11 mouse cellular contexts compared by ENCODE assay signal in the genomic region with DNA sequence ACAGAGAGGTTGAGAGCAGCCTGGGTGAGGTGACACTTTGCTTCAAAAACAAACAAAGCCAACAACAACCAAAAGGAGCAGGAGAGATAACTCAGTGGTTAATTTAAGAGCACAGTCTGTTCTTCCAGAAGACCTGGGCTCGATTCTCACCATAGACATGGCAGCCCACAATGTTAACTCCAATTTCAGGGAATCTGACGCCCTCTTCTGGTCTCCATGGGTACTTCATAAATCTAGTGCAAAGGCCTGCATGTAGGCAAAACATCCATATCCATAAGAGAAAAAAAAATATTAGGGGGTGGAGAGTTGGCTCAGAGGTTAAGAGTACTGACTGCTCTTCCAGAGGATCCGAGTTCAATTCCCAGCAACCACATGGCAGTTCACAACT. TPM values are rescaled to one million over a fixed set of nuclear protein-coding genes. Genes with fewer than 3 reads are reported as not detected.
DNase-seq lines count a peak whose midpoint lies in the region; ATAC-seq and TF ChIP-seq lines count a peak whose summit lies in the region.
"Had no signal": no experiment of that assay in that cellular context is flagged by ENCODE, and none has a peak within 500 bp of the region (broad histone marks: within the 10 kb centered on the region; RNA-seq: fewer than 3 reads in every experiment).

No protein-coding gene starts in this region.

- H3K36me3 ChIP-seq in lung, embryonic 14.5 days (ENCODE audit: insufficient read depth) = 0 out of 2 replicates have a peak, but pooled peaks cover 3% of the 10 kb centered on the region
- H3K36me3 ChIP-seq: heart, embryonic 13.5 days had no signal

- peak overlapping the region; percentile 66 for H3K27ac ChIP-seq in gastrocnemius, adult 2 months
- no peak overlapping the region for H3K27ac ChIP-seq in lung, embryonic 14.5 days (ENCODE audit: low read depth)
- H3K27ac ChIP-seq: heart, embryonic 13.5 days; limb, embryonic 15.5 days had no signal

- intact Hi-C loops in gastrocnemius, adult 2 months (cut with DNase I) = no loop called here

- H3K27me3 ChIP-seq in lung, embryonic 14.5 days (ENCODE audit: insufficient read depth, low read length) = no peaks in the 10 kb centered on the region
- H3K27me3 ChIP-seq: heart, embryonic 13.5 days; limb, embryonic 15.5 days had no signal

- ATAC-seq in lung, embryonic 14.5 days (ENCODE audit: insufficient read depth) = no peak

- no peak for DNase-seq in gastrocnemius, adult 2 months
- no peak for DNase-seq in gastrocnemius, postnatal 10 days
- DNase-seq in lung, embryonic 14.5 days = peak; percentile 47
- DNase-seq in lung, postnatal 4 days = no peak
- DNase-seq in MN1 (ENCODE audit: low spot score) = peak; percentile 61
- DNase-seq in naive thymus-derived CD4-positive, alpha-beta T cell, adult 2 months (ENCODE audit: low read depth) = peak; percentile 47
- DNase-seq in c-Kit-positive CD71-positive TER-119-positive erythroid progenitor cells, embryonic 14.5 days (ENCODE audit: low spot score) = no peak
- DNase-seq in layer of hippocampus, postnatal 10 days (ENCODE audit: low spot score in 2 of 2) = no peak

- TF ChIP-seq CTCF in gastrocnemius, adult 2 months (IDR thresholded peaks at IDR 0.05) = peak; percentile 44
- peak; percentile 33; the same call in 1 of the 2 replicates for TF ChIP-seq CTCF in lung, embryonic 14.5 days (IDR thresholded peaks at IDR 0.05; ENCODE audit: low read depth)

- H3K4me3 ChIP-seq in gastrocnemius, adult 2 months = no peak overlapping the region
- H3K4me3 ChIP-seq in lung, embryonic 14.5 days (ENCODE audit: low read depth, low read length) = no peak overlapping the region
- H3K4me3 ChIP-seq: heart, embryonic 13.5 days; limb, embryonic 15.5 days had no signal

- H3K4me2 ChIP-seq in lung, embryonic 14.5 days = no peak overlapping the region
- H3K4me2 ChIP-seq: heart, embryonic 13.5 days; limb, embryonic 15.5 days had no signal

- peaks cover 15% of the 10 kb centered on the region for H3K4me1 ChIP-seq in lung, embryonic 14.5 days (ENCODE audit: insufficient read depth)

- 46% methylated on average over 3 of the region's 3 CpGs for WGBS in lung, embryonic 14.5 days

- H3K9ac ChIP-seq in lung, embryonic 14.5 days = no peak overlapping the region
- H3K9ac ChIP-seq: heart, embryonic 13.5 days; limb, embryonic 15.5 days had no signal

- H3K9me3 ChIP-seq in lung, embryonic 14.5 days (ENCODE audit: low read depth, low read length) = no peaks in the 10 kb centered on the region
- H3K9me3 ChIP-seq: heart, embryonic 13.5 days; limb, embryonic 15.5 days had no signal

RNA-seq across cellular contexts. Expression of gene Clip2, which starts 7.0 kb away (rescaled TPM):
- total RNA-seq in gastrocnemius, adult 2 months (2021) = 1 to 10 TPM; 3.0 to 4.2 TPM
- 10 to 100 TPM; 10.1 to 12.8 TPM for total RNA-seq in gastrocnemius, postnatal 10 days (2021)
- 5.8 and 6.6 TPM in 2 replicates for polyA plus RNA-seq in lung, embryonic 14.5 days (2014; fragmentation: Nextera tagmentation; extraction: Ambion mirVana)
- total RNA-seq in layer of hippocampus, postnatal 10 days (2021) = 100 to 1,000 TPM; 124 to 133 TPM

RNA-seq across cellular contexts. Expression of gene Syna, which starts 14.7 kb away (rescaled TPM):
- not detected for total RNA-seq in gastrocnemius, adult 2 months (2021)
- total RNA-seq in gastrocnemius, postnatal 10 days (2021) = under 1 TPM; 0.14 to 0.16 TPM
- not detected in 2 replicates for polyA plus RNA-seq in lung, embryonic 14.5 days (2014; fragmentation: Nextera tagmentation; extraction: Ambion mirVana)
- total RNA-seq in layer of hippocampus, postnatal 10 days (2021) = 1 to 10 TPM; 3.1 to 5.1 TPM
- total RNA-seq: adrenal gland, postnatal 10 days had no signal
- polyA plus RNA-seq: heart, embryonic 13.5 days had no signal

RNA-seq across cellular contexts. Expression of gene Rfc2, which starts 35.9 kb away (rescaled TPM):
- total RNA-seq in gastrocnemius, adult 2 months (2021) = 10 to 100 TPM; 18.3 to 19.8 TPM
- 10 to 100 TPM; 18.8 to 25.7 TPM for total RNA-seq in gastrocnemius, postnatal 10 days (2021)
- 324 and 338 TPM in 2 replicates for polyA plus RNA-seq in lung, embryonic 14.5 days (2014; fragmentation: Nextera tagmentation; extraction: Ambion mirVana)
- 10 to 100 TPM; 63.0 to 65.2 TPM for total RNA-seq in layer of hippocampus, postnatal 10 days (2021)

Comparison
In these comparisons a context has a peak if more than half of its experiments do, and no peak if none do; other contexts are left out.
1. DNase-seq: peak in lung, embryonic 14.5 days (single experiment), MN1 (single experiment) and naive thymus-derived CD4-positive, alpha-beta T cell, adult 2 months (single experiment); none in gastrocnemius, adult 2 months (single experiment), gastrocnemius, postnatal 10 days (single experiment), lung, postnatal 4 days (0 of 2), c-Kit-positive CD71-positive TER-119-positive erythroid progenitor cells, embryonic 14.5 days (single experiment) and layer of hippocampus, postnatal 10 days (0 of 2).
2. RNA of gene Clip2, which starts 7.0 kb away (total RNA-seq): 124 to 133 TPM in layer of hippocampus, postnatal 10 days; 10.1 to 12.8 TPM in gastrocnemius, postnatal 10 days and 3.0 to 4.2 TPM in gastrocnemius, adult 2 months; every median in the first group is over 4 times any median in the second.